Mouse (Mus musculus) kidney, adult 2 months (tissue): ENCODE data around the gene Duox1.

Source experiments
- CTCF ChIP-seq: fragments of 200-500 bp; conservative IDR thresholded peaks from 2 replicates; pipeline ENCODE4 v1.5.1; 2011; ENCODE audit warnings: low read depth, mild to moderate bottlenecking, control low read depth, low read length, moderate library complexity, mixed read lengths; ENCODE audit not compliant: insufficient read depth, insufficient read length
- POLR2A ChIP-seq: fragments of 200-500 bp; IDR thresholded peaks from one replicate; pipeline ENCODE4 v1.6.1; 2011; ENCODE audit warnings: low read depth, low read length, control low read depth

DNA sequence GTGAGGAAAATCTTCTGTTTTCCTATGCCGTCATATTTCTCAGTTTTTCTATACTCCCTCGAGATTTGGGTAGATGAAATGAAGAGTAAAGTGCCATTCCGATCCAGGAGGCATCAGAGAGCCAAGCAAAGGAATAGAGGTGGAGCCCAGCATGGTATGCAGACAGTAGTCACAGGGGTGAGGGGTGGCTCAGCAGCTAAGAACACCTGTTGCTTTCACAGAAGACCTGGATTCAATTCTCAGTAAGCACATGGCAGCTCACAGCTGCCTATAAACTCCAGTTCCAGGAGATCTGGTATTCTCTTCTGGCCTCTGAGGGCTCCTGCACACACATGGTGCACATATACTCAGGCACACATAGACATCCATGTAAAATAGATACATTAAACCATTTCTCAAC lies 56.6 kb downstream of the Duox1 start:
- TF ChIP-seq POLR2A (no peak), CTCF (no peak)
